Mouse (Mus musculus): ENCODE results near the gene Slc10a7. TPM values are rescaled to one million over a fixed set of nuclear protein-coding genes. Genes with fewer than 3 reads are reported as not detected.

Gene Slc10a7
- polyA plus RNA-seq, 1 experiment from 2014 or later, result 10.3 TPM

DNA sequence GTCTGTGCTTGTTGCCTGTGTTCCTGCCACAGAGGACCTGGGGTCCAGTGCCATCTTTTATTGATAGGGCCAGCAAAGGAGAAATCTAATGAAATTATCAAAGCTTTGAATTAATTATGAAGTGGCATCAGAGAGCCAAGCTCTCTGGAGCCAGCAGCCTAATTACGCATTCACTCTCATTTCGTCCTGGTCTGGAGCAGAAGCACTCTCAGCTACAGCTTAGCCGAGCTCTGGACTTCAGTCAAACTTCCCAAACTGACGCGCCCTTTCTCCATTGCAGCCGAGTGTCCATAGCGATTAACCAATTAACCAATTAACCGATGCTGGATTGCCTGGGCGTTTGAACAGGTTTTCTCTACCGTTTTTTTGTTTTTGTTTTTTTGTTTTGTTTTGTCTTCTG, 68.4 kb downstream of the Slc10a7 start:
- Histone ChIP-seq H3K4me1 (ENCODE audit: control insufficient read depth, insufficient read depth, low read length) (no peaks in the 10 kb centered on the region; the same call in 1 of the 2 replicates), H3K9me3 (ENCODE audit: control insufficient read depth, low read length) (no peaks in the 10 kb centered on the region), H3K9ac (ENCODE audit: low read length) (no peak overlapping the region), H3K36me3 (ENCODE audit: control insufficient read depth, insufficient read depth, low read length) (no peaks in the 10 kb centered on the region), H3K4me2 (ENCODE audit: low read depth, severe bottlenecking) (no peak overlapping the region), H3K27me3 (ENCODE audit: control insufficient read depth, insufficient read depth, low read length) (no peaks in the 10 kb centered on the region), H3K4me3 (ENCODE audit: low read depth, low read length) (no peak overlapping the region), H3K27ac (replicated peaks; ENCODE audit: low read depth, low read length) (no peak overlapping the region)
- DNase-seq (ENCODE audit: low spot score) (no peak), ATAC-seq (ENCODE audit: insufficient number of reproducible peaks, low FRiP score, low TSS enrichment, low read depth) (no peak)
- WGBS, result 58% methylated on average over 10 of the region's 10 CpGs

DNA sequence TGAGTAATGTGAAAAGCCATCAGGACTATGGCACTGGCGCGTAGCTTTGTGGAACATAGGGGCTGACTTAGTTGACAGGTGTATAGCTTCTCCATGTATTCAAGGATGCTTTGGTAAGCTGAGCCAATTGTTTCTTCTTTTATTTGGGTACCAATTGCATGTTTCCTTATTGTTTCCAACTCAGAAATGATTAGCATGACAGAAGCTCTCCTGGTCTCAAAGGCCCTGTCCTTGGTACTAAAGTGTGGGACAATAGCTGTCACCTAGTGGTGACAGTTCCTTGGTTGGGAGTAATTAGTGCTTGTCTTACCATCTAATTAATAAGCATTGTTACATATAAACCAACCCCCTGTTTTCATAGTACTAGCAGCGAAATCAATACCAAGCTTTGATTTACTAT, 68.9 kb downstream of the Slc10a7 start:
- ATAC-seq (ENCODE audit: insufficient number of reproducible peaks, low FRiP score, low TSS enrichment, low read depth), result no peak
- Histone ChIP-seq H3K4me2 (ENCODE audit: low read depth, severe bottlenecking) (no peak overlapping the region), H3K4me3 (ENCODE audit: low read depth, low read length) (no peak overlapping the region), H3K4me1 (ENCODE audit: control insufficient read depth, insufficient read depth, low read length) (no peaks in the 10 kb centered on the region; the same call in 1 of the 2 replicates), H3K27ac (replicated peaks; ENCODE audit: low read depth, low read length) (no peak overlapping the region), H3K9ac (ENCODE audit: low read length) (no peak overlapping the region), H3K36me3 (ENCODE audit: control insufficient read depth, insufficient read depth, low read length) (no peaks in the 10 kb centered on the region), H3K9me3 (ENCODE audit: control insufficient read depth, low read length) (no peaks in the 10 kb centered on the region), H3K27me3 (ENCODE audit: control insufficient read depth, insufficient read depth, low read length) (no peaks in the 10 kb centered on the region)
- no peak for DNase-seq (ENCODE audit: low spot score)
- WGBS, result 70% methylated on average over 3 of the region's 3 CpGs

DNA sequence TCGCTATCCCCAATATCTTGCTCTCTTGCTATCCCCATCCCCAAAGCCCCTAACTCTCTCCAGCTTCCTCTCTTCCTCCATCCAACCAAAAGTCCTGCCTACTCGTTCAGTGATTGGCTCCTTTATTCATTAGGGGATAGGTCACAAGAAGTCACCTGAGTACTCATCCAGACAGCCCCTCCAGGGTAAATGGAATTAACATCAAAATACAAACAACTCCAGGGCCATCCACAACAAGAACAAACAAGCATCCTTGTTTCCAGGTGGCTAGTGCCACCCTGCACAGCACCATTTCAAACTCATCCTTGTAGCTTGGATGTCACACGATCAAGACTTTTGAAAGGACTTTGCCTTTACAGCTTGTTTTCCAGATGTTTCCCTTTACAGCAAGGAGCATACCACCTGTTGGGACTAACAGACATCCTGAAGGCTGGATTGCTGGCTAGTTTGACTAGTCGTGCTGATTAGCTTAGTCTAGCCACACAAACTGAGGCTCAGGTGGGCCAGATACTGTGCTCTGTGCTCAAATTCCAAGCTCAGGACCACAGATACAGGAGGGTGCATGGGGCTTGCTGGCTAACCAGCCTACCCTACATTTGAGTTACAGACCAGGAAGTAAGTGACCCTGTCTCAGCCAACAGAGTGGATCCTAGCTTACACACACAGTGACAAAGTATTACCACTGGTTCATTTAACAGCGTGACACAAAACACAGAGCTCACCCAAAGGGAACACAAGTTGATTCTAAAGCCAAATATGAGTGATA, 75.0 kb downstream of the Slc10a7 start:
- H3K9ac ChIP-seq (ENCODE audit: low read length), result no peak overlapping the region
- DNase-seq (ENCODE audit: low spot score) (no peak), ATAC-seq (ENCODE audit: insufficient number of reproducible peaks, low FRiP score, low TSS enrichment, low read depth) (no peak)
- no peak overlapping the region for H3K4me2 ChIP-seq (ENCODE audit: low read depth, severe bottlenecking)
- H3K27ac ChIP-seq (replicated peaks; ENCODE audit: low read depth, low read length), result no peak overlapping the region
- H3K4me1 ChIP-seq (ENCODE audit: control insufficient read depth, insufficient read depth, low read length), result no peaks in the 10 kb centered on the region
- 64% methylated on average over 5 of the region's 5 CpGs for WGBS
- no peaks in the 10 kb centered on the region for H3K27me3 ChIP-seq (ENCODE audit: control insufficient read depth, insufficient read depth, low read length)
- no peaks in the 10 kb centered on the region for H3K9me3 ChIP-seq (ENCODE audit: control insufficient read depth, low read length)
- no peaks in the 10 kb centered on the region for H3K36me3 ChIP-seq (ENCODE audit: control insufficient read depth, insufficient read depth, low read length)
- H3K4me3 ChIP-seq (ENCODE audit: low read depth, low read length), result no peak overlapping the region

- DNase-seq (ENCODE audit: low spot score) (no peak), ATAC-seq (ENCODE audit: insufficient number of reproducible peaks, low FRiP score, low TSS enrichment, low read depth) (no peak)
- 43% methylated on average over 3 of the region's 3 CpGs for WGBS
These were observed 75.7 kb downstream of the Slc10a7 start for GRCm38 (mm10) chr8:78584863-78585262.

DNA sequence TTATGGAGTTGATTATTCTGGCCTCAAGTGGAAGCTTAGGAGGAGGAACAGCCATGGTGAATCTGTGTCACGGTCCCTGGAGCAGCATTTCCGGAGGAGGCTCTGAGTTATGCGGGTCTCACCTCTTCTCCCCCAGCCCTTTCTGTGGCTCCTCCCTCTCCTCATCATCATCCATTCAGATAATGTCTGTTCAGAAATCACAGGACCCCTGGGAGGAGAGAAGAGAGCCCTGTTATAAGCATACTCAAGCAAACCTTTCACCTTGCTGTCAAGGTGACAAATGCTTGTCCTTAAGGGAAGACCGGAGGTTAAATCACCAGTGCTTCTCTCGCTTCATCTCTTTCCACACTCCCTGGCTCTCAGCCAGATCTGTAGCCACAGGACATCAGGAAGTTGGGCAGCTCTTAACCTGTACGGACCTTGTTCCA, 86.3 kb downstream of the Slc10a7 start:
- ATAC-seq (ENCODE audit: insufficient number of reproducible peaks, low FRiP score, low TSS enrichment, low read depth) (no peak), DNase-seq (ENCODE audit: low spot score) (no peak)
- Histone ChIP-seq H3K27me3 (ENCODE audit: control insufficient read depth, insufficient read depth, low read length) (no peaks in the 10 kb centered on the region), H3K9ac (ENCODE audit: low read length) (no peak overlapping the region), H3K9me3 (ENCODE audit: control insufficient read depth, low read length) (no peaks in the 10 kb centered on the region), H3K27ac (replicated peaks; ENCODE audit: low read depth, low read length) (no peak overlapping the region), H3K4me2 (ENCODE audit: low read depth, severe bottlenecking) (no peak overlapping the region), H3K4me1 (ENCODE audit: control insufficient read depth, insufficient read depth, low read length) (no peaks in the 10 kb centered on the region), H3K36me3 (ENCODE audit: control insufficient read depth, insufficient read depth, low read length) (no peaks in the 10 kb centered on the region), H3K4me3 (ENCODE audit: low read depth, low read length) (no peak overlapping the region)
- 55% methylated on average over 6 of the region's 6 CpGs for WGBS

More at GRCm38 (mm10) chr8:78584863-78585262, 75.7 kb downstream of the Slc10a7 start:
- Histone ChIP-seq H3K4me1 (ENCODE audit: control insufficient read depth, insufficient read depth, low read length) (no peaks in the 10 kb centered on the region), H3K4me3 (ENCODE audit: low read depth, low read length) (no peak overlapping the region), H3K27me3 (ENCODE audit: control insufficient read depth, insufficient read depth, low read length) (no peaks in the 10 kb centered on the region), H3K27ac (replicated peaks; ENCODE audit: low read depth, low read length) (no peak overlapping the region), H3K4me2 (ENCODE audit: low read depth, severe bottlenecking) (no peak overlapping the region), H3K36me3 (ENCODE audit: control insufficient read depth, insufficient read depth, low read length) (no peaks in the 10 kb centered on the region), H3K9me3 (ENCODE audit: control insufficient read depth, low read length) (no peaks in the 10 kb centered on the region), H3K9ac (ENCODE audit: low read length) (no peak overlapping the region)

GRCm38 (mm10) chr8:78598237-78598636, 89.1 kb downstream of the Slc10a7 start:
- Histone ChIP-seq H3K9me3 (ENCODE audit: control insufficient read depth, low read length) (no peaks in the 10 kb centered on the region), H3K4me3 (ENCODE audit: low read depth, low read length) (no peak overlapping the region), H3K27ac (replicated peaks; ENCODE audit: low read depth, low read length) (0 out of 2 replicates have a peak overlapping the region, but pooled peaks have one; percentile 4), H3K27me3 (ENCODE audit: control insufficient read depth, insufficient read depth, low read length) (no peaks in the 10 kb centered on the region), H3K9ac (ENCODE audit: low read length) (no peak overlapping the region), H3K4me2 (ENCODE audit: low read depth, severe bottlenecking) (no peak overlapping the region), H3K36me3 (ENCODE audit: control insufficient read depth, insufficient read depth, low read length) (no peaks in the 10 kb centered on the region), H3K4me1 (ENCODE audit: control insufficient read depth, insufficient read depth, low read length) (no peaks in the 10 kb centered on the region)
- DNase-seq (ENCODE audit: low spot score), result no peak
- no peak for ATAC-seq (ENCODE audit: insufficient number of reproducible peaks, low FRiP score, low TSS enrichment, low read depth)
- 21% methylated on average over 3 of the region's 3 CpGs for WGBS

GRCm38 (mm10) chr8:78603084-78603483, 93.9 kb downstream of the Slc10a7 start:
- DNase-seq (ENCODE audit: low spot score) (no peak), ATAC-seq (ENCODE audit: insufficient number of reproducible peaks, low FRiP score, low TSS enrichment, low read depth) (no peak)
- 97% methylated on average over 5 of the region's 5 CpGs for WGBS
- Histone ChIP-seq H3K27ac (replicated peaks; ENCODE audit: low read depth, low read length) (no peak overlapping the region), H3K36me3 (ENCODE audit: control insufficient read depth, insufficient read depth, low read length) (peaks cover 4% of the 10 kb centered on the region; the same call in 1 of the 2 replicates), H3K4me3 (ENCODE audit: low read depth, low read length) (no peak overlapping the region), H3K4me2 (ENCODE audit: low read depth, severe bottlenecking) (no peak overlapping the region), H3K4me1 (ENCODE audit: control insufficient read depth, insufficient read depth, low read length) (no peaks in the 10 kb centered on the region), H3K27me3 (ENCODE audit: control insufficient read depth, insufficient read depth, low read length) (no peaks in the 10 kb centered on the region), H3K9me3 (ENCODE audit: control insufficient read depth, low read length) (no peaks in the 10 kb centered on the region), H3K9ac (ENCODE audit: low read length) (no peak overlapping the region)

DNA sequence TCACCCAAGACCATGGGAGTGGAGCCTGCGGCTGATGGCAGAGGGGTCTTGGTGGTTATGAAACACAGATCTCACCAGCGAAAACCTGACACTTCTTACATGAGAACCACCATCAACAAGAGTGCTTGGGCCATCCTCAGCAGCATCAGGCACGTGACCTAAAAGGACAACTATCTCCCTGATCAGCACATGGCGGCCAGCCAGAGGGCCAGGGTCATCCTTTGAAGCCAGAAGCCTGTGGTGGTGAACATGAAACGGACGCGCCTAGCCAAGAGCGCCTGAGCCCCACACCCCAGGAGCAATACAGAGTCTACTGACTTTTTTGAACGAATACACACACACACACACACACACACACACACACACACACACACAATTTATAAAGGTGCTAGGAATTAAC, 95.3 kb downstream of the Slc10a7 start:
- H3K9me3 ChIP-seq (ENCODE audit: control insufficient read depth, low read length), result no peaks in the 10 kb centered on the region
- no peak overlapping the region for H3K4me3 ChIP-seq (ENCODE audit: low read depth, low read length)
- no peaks in the 10 kb centered on the region for H3K4me1 ChIP-seq (ENCODE audit: control insufficient read depth, insufficient read depth, low read length)
- H3K27me3 ChIP-seq (ENCODE audit: control insufficient read depth, insufficient read depth, low read length), result no peaks in the 10 kb centered on the region
- H3K27ac ChIP-seq (replicated peaks; ENCODE audit: low read depth, low read length), result no peak overlapping the region
- peaks cover 4% of the 10 kb centered on the region; the same call in 1 of the 2 replicates for H3K36me3 ChIP-seq (ENCODE audit: control insufficient read depth, insufficient read depth, low read length)
- DNase-seq (ENCODE audit: low spot score) (no peak), ATAC-seq (ENCODE audit: insufficient number of reproducible peaks, low FRiP score, low TSS enrichment, low read depth) (no peak)
- WGBS, result 95% methylated on average over 9 of the region's 9 CpGs
- H3K9ac ChIP-seq (ENCODE audit: low read length), result no peak overlapping the region
- no peak overlapping the region for H3K4me2 ChIP-seq (ENCODE audit: low read depth, severe bottlenecking)
